Mouse (Mus musculus) lung, adult 2 months (tissue): ENCODE measurements around the gene Mrtfa. TPM values are rescaled to one million over a fixed set of nuclear protein-coding genes. Genes with fewer than 3 reads are reported as not detected.
A peak's percentile ranks its signal among the peaks of the same experiment; 100 is the strongest.

Experiments used
- DNase-seq: peaks from one replicate; pipeline ENCODE4 v3.0.0; 2022
- H3K4me1 ChIP-seq: fragments of 200-500 bp; 2 replicates; pipeline ENCODE4 v1.6.1; 2011; ENCODE audit warnings: low read length; ENCODE audit not compliant: control insufficient read depth, insufficient read depth
- H3K4me3 ChIP-seq: fragments of 200-500 bp; replicated peaks from 2 replicates; pipeline ENCODE3; 2011; ENCODE audit warnings: low read depth, mild to moderate bottlenecking, control low read depth, low read length; ENCODE audit errors: extremely low read depth
- CTCF ChIP-seq: fragments of 200-500 bp; IDR thresholded peaks from 2 replicates; pipeline ENCODE4 v1.5.1; 2011; ENCODE audit warnings: mild to moderate bottlenecking, low read length, control low read depth; ENCODE audit not compliant: insufficient read depth
- POLR2A ChIP-seq: fragments of 200-500 bp; IDR thresholded peaks from 2 replicates; pipeline ENCODE4 v1.6.1; 2011; ENCODE audit warnings: low read depth, mild to moderate bottlenecking, control low read depth, low read length, borderline replicate concordance; ENCODE audit errors: extremely low read depth
- WGBS: fragments of 180-500 bp; shearing (Covaris S2); methylation state at CpG from one replicate; pipeline ENCODE4 v1.1.7; 2018; 5-methylcytosine and 5-hydroxymethylcytosine counted together
- polyA plus RNA-seq: library from polyadenylated mRNA; depleted of rRNA; stranded (reverse); fragments of >200 nt; gene quantifications from 2 replicates; pipeline ENCODE4 v1.2.3, GENCODE M21; 2012

The Mrtfa gene
- polyA plus RNA-seq, 1 experiment, result 39.0 TPM

DNA sequence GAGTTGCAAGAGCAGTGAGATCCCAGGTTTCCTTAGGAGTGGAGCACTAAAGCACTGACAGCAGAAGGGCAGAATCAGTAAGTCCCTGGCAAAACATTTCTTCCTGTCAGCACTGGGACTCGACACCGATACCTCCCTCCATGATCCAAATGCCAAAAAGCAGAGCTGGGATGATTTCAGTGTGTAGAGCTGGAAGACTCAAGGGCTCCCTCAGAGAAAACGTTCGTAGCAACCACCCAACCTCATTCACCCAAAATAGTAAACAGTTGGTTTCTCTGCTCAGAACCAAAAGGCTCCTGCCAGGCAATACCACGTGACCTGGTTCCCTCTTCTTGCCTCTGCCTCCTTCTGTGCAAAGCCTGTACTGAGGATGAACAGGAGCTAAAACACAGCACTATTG lies 123.6 kb downstream of the Mrtfa start:
- Histone ChIP-seq H3K4me1 (peaks cover 3% of the 10 kb centered on the region; the same call in 1 of the 2 replicates), H3K4me3 (no peak overlapping the region)
- no peak for DNase-seq
- 42% methylated on average over 5 of the region's 5 CpGs for WGBS
- TF ChIP-seq CTCF (no peak), POLR2A (no peak)

DNA sequence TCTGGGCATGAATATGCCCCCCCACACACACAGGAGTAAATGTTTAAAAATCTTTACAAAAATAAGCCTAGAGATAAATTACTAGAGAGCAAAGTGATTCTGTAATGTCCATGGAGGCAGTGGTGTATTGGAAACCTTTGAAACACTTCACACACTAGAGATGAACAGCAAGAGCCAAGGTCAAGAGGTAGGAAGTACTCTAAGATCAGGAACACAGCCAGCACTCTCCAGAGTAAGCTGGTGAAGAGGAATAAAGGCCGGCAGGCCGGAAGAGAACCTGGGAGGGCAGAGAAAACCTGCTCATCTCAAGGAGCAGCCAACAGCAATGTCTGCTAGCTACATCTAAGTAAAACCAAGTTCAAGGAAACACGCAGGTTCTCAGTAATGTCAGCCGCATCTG lies 125.9 kb downstream of the Mrtfa start:
- TF ChIP-seq POLR2A (no peak), CTCF (no peak)
- WGBS, result 79% methylated on average over 4 of the region's 4 CpGs
- H3K4me3 ChIP-seq, result no peak overlapping the region
- DNase-seq, result no peak
- peaks cover 3% of the 10 kb centered on the region; the same call in 1 of the 2 replicates for H3K4me1 ChIP-seq

DNA sequence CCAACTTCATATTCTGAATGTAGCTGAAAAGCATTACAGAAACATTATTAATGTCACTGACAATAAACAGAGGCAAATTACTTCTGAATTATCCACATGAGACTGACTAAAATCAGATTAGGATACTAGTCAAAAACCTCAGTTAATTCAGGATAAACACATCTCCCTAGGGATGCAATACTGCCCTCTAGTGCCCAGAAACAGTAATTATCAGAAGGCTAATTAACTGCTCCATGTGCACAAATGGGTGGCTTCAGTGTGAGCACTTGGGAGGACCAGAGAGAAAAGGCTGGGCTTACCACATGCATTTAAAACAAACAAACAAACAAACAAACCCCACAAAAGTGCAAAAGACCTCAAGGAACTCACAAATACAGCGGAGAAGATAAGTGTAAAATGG lies 126.4 kb downstream of the Mrtfa start:
- DNase-seq, result no peak
- no peak overlapping the region for H3K4me3 ChIP-seq
- peaks cover 3% of the 10 kb centered on the region; the same call in 1 of the 2 replicates for H3K4me1 ChIP-seq
- TF ChIP-seq CTCF, result peak; percentile 33; the same call in 1 of the 2 replicates
- no peak for TF ChIP-seq POLR2A
- 57% methylated on average over 1 of the region's 1 CpGs for WGBS

DNA sequence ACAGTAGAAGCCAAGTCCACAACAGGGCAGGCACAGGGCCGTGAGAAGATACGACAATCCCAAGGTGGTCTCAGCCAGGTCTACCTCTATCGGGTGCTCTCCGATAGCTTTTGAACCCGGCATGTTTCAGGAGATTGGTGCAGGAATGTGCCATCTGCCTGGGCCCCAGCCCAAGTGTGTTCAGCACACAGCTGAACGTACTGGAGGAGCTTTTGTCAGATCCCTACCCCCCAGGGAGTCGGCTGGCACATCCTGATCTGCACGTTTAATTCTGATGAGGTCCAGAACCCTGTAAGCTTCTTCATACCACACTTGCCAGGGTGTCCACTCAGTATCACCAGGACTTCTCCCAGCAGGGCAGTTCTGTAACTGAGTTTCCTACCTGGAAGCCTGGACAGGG lies 127.9 kb downstream of the Mrtfa start:
- TF ChIP-seq POLR2A (no peak), CTCF (no peak)
- DNase-seq, result no peak
- peaks cover 3% of the 10 kb centered on the region; the same call in 1 of the 2 replicates for H3K4me1 ChIP-seq
- no peak overlapping the region for H3K4me3 ChIP-seq
- WGBS, result 48% methylated on average over 8 of the region's 8 CpGs

DNA sequence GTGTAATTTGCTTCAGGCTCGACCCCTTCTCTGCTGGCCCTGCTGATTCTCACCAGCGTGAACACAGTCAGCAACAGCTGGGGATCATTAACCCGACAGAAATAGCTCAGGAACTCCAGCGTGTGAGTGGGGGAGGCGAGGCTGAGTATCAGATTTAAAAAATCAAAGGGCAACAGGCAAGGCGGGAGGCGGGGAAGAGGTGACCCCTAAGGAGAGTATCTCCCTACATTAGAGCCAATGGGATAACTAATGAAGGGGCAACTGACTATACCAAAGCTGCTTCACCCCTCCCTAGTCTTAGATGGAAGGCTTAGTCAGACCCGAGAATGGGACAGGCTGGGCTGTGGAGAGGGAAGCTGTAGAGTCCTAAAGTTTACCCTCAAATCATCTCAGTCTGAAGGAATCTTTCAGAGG lies 128.4 kb downstream of the Mrtfa start:
- H3K4me1 ChIP-seq, result peaks cover 3% of the 10 kb centered on the region; the same call in 1 of the 2 replicates
- no peak overlapping the region for H3K4me3 ChIP-seq
- 43% methylated on average over 8 of the region's 8 CpGs for WGBS
- no peak for DNase-seq
- TF ChIP-seq CTCF (no peak), POLR2A (no peak)

DNA sequence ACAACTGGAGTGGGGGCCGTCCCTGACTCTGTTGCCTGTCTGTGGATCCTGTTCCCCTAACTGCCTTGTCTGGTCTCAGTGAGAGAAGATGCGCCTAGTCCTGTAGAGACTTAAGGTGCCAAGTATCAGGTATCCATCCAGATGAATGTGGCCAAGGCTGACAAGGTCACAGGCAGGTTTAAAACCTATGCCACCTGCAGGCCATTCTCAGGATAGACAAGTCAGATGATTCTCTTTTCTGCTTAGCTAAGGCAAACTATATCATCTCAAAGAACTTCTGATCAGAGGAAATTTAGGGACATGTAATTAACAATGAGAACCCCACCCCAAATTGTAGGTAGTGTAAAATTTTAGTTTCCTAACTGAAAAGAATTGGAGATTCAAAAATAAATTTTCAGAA lies 129.6 kb downstream of the Mrtfa start:
- no peak for DNase-seq
- Histone ChIP-seq H3K4me1 (no peaks in the 10 kb centered on the region; the same call in 1 of the 2 replicates), H3K4me3 (no peak overlapping the region)
- TF ChIP-seq CTCF, result no peak
- TF ChIP-seq POLR2A, result no peak
- WGBS, result 100% methylated on average over 2 of the region's 2 CpGs

DNA sequence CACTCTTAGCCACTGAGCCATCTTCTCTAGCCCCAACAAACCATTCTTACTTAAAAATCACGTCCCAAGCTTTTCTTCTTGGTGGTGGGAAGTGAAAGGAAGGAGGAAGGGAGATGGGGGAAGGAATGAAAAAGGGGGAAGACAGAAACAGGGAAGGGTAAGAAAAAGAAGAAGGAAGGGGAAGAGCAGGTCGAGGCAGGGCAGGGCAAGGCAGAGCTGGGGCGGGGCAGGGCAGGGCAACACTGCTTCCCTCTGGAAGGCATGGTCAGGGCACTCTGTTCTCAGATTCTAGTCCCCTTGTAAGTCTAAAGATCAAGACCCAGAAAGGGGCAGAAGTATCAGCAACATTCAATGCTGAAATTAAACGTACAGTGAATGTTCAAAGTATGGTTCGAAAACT lies 132.8 kb downstream of the Mrtfa start:
- WGBS, result 81% methylated on average over 5 of the region's 5 CpGs
- no peak overlapping the region for H3K4me3 ChIP-seq
- TF ChIP-seq POLR2A (no peak), CTCF (no peak)
- H3K4me1 ChIP-seq, result no peaks in the 10 kb centered on the region; the same call in 1 of the 2 replicates
- no peak for DNase-seq

DNA sequence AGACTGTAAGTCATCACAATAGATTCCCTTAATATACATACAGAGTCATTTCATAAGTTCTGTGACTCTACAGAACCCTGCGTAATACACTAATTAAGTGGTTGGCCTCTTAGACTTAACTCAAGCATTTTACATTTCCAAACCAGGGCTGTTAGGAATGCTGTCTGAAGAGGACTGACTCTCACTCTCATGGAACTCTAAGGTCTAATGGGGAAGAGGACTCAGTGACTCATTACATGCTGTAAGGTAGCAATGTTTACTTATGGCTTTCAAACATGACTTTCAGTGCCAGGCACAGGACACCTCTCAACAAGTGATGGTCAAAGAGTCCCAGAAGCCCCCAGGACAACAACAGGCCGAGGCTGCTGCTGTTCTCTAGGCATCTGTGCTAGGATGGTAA lies 135.1 kb downstream of the Mrtfa start:
- Histone ChIP-seq H3K4me3 (no peak overlapping the region), H3K4me1 (peaks cover 2% of the 10 kb centered on the region)
- TF ChIP-seq CTCF, result no peak
- no peak for TF ChIP-seq POLR2A
- 75% methylated on average over 2 of the region's 2 CpGs for WGBS
- DNase-seq, result no peak

DNA sequence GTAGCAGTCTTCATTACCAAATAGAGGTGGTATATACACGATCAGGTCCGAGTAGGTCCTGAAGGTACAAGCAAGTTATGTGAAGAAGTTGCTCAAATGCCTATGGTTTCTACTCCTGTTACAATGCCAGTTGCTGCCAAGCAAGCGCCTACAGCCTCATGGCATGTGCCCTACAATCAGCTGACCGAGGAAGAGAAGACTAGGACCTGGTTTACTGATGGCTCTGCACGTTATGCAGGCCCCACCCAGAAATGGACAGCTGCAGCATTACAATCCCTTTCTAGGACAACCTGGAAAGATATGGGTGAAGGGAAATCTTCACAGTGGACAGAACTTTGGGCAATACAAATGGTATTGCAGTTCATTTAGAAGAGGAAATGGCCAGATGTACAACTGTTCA lies 138.1 kb downstream of the Mrtfa start:
- 89% methylated on average over 5 of the region's 5 CpGs for WGBS
- TF ChIP-seq POLR2A, result no peak
- TF ChIP-seq CTCF, result no peak
- no peak for DNase-seq
- peaks cover 7% of the 10 kb centered on the region for H3K4me1 ChIP-seq
- no peak overlapping the region for H3K4me3 ChIP-seq

DNA sequence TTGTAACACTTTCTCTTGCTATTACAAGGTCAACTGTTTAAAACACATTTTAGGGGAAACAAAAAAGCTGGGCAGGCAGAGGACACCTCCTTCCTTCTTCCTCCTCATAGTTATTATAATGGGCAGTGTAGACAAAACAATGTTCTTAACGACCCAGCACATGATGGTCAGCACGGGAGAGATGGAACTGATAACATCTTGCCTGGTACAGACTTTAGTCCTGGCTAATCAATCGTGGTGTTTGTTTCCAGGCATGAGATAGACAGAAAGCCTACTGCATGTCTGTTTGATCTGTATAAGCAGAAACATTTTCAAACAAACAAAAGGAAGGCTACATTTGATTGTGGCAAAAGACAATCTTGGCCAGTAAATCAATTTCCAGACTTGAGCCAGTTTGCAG lies 140.1 kb downstream of the Mrtfa start:
- 21% methylated on average over 3 of the region's 3 CpGs for WGBS
- Histone ChIP-seq H3K4me3 (no peak overlapping the region), H3K4me1 (peaks cover 7% of the 10 kb centered on the region)
- no peak for TF ChIP-seq POLR2A
- TF ChIP-seq CTCF, result no peak
- DNase-seq, result no peak

DNA sequence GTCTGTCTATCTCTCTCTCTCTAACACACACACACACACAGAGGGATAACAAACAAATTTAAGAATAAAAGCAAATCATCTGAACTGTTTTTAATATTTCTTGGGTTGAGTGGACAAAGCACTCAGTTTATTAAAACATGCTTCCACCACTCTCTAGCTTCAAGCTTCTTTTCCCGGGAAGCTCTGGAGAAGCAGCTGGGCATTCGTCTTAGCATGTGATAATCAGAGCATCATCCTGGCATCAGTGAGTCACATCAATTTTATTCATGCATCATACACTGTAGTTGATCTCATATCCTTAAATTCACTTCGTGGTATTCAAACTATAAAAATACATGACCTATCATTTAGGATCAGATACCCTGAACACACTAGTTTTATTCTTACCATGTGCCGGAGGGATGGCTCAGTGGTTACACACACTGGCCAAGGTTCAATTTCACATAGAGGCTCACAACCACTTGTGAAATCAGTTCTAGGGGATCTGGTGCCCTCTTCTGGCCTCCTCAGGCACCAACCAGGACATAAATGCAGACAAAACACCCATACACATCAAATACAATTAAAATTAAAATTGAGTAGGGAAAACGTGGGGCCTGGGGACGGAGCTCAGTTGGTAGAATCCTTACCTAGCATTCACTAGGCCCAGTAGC lies 141.0 kb downstream of the Mrtfa start:
- no peak overlapping the region for H3K4me3 ChIP-seq
- 64% methylated on average over 6 of the region's 6 CpGs for WGBS
- TF ChIP-seq POLR2A, result no peak
- peak; percentile 46; the same call in 1 of the 2 replicates for TF ChIP-seq CTCF
- no peak for DNase-seq
- peaks cover 7% of the 10 kb centered on the region for H3K4me1 ChIP-seq

DNA sequence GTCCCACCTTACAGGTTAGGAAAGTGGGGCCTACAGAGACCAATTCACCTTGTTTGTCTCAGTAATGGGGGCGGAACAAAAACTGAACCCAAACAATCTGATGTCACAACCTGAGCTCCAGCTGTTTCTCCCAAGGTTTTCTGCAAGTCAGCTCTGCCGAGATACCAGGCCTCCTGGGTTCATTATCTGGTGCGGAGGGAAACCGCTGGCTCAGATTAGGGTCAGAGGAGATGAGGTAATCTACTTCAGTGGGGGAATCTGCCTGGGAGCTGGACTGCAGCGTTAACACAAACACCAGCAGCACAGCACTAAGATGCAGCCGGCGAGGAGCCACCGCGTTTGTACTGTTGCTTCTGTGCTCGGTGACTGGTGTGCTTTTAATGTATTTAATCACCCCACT lies 143.1 kb downstream of the Mrtfa start:
- WGBS, result 72% methylated on average over 10 of the region's 10 CpGs
- no peak for DNase-seq
- TF ChIP-seq CTCF (no peak), POLR2A (no peak)
- Histone ChIP-seq H3K4me1 (peaks cover 7% of the 10 kb centered on the region), H3K4me3 (no peak overlapping the region)
